Mouse (Mus musculus): ENCODE measurements around the gene Polr2l. TPM values are rescaled to one million over a fixed set of nuclear protein-coding genes. Genes with fewer than 3 reads are reported as not detected.

Gene Polr2l
- 10 to 100 TPM; 16.3 to 17.3 TPM for total RNA-seq (2023)

GRCm38 (mm10) chr7:141475011-141475804 is at the start of gene Polr2l, which contains the start of gene Tspan4:
Polr2l (minus strand) TSS chr7:141475132.
Tspan4 (plus strand) TSS chr7:141475240.

GRCm38 (mm10) chr7:141467230-141468030 is 7.5 kb downstream of the Polr2l start, which contains the start of gene Cd151:
Cd151 (plus strand) TSS chr7:141467392.

GRCm38 (mm10) chr7:141460391-141461113 is 14.4 kb downstream of the Polr2l start, which contains the start of gene Cracr2b:
Cracr2b (plus strand) TSS chr7:141461094.

GRCm38 (mm10) chr7:141454967-141455551 is 19.9 kb downstream of the Polr2l start, which contains the start of gene Pnpla2:
Pnpla2 (plus strand) TSS chr7:141455198.

GRCm38 (mm10) chr7:141447110-141447991 is 27.6 kb downstream of the Polr2l start, which contains the start of gene Rplp2:
Rplp2 (plus strand) TSS chr7:141447370.

GRCm38 (mm10) chr7:141443828-141444237 is 31.1 kb downstream of the Polr2l start, which contains the start of gene Pidd1:
Pidd1 (minus strand) TSS chr7:141444025.

GRCm38 (mm10) chr7:141437178-141438120 is 37.5 kb downstream of the Polr2l start, which contains the start of gene Slc25a22:
Slc25a22 (minus strand) TSS chr7:141437892.

GRCm38 (mm10) chr7:141429310-141429709 is 45.6 kb downstream of the Polr2l start, which contains the start of gene Cend1:
Cend1 (minus strand) TSS chr7:141429491.

Other genes with a start within 250 kb of the Polr2l start
- 100 to 1,000 TPM; 109 to 116 TPM for gene Phrf1, start 246.3 kb downstream of the Polr2l start, total RNA-seq (2023)
- gene Irf7, start 208.7 kb downstream of the Polr2l start, total RNA-seq (2023), result 100 to 1,000 TPM; 105 to 145 TPM
- not detected for gene Cdhr5, start 198.3 kb downstream of the Polr2l start, total RNA-seq (2023)
- not detected for gene Sct, start 196.0 kb downstream of the Polr2l start, total RNA-seq (2023)
- gene Drd4, start 183.1 kb downstream of the Polr2l start, total RNA-seq (2023), result not detected
- 10 to 100 TPM; 30.2 to 30.5 TPM for gene Deaf1, start 147.4 kb downstream of the Polr2l start, total RNA-seq (2023)
- 1 to 10 TPM; 5.4 to 7.1 TPM for gene Tmem80, start 147.4 kb downstream of the Polr2l start, total RNA-seq (2023)
- not detected for gene Eps8l2, start 136.3 kb downstream of the Polr2l start, total RNA-seq (2023)
- gene Taldo1, start 82.9 kb downstream of the Polr2l start, total RNA-seq (2023), result 100 to 1,000 TPM; 469 to 488 TPM
- 10 to 100 TPM; 28.9 to 32.7 TPM for gene Gatd1, start 61.0 kb downstream of the Polr2l start, total RNA-seq (2023)
- gene Cend1, start 45.6 kb downstream of the Polr2l start, total RNA-seq (2023), result not detected
- gene Slc25a22, start 37.2 kb downstream of the Polr2l start, total RNA-seq (2023), result 10 to 100 TPM; 34.3 to 35.9 TPM
- gene Pidd1, start 31.1 kb downstream of the Polr2l start, total RNA-seq (2023), result 1 to 10 TPM; 2.6 to 3.8 TPM
- gene Rplp2, start 27.8 kb downstream of the Polr2l start, total RNA-seq (2023), result 1,000 to 10,000 TPM; 1,146 to 1,432 TPM
- 100 to 1,000 TPM; 126 to 136 TPM for gene Pnpla2, start 19.9 kb downstream of the Polr2l start, total RNA-seq (2023)
- gene Cracr2b, start 14.0 kb downstream of the Polr2l start, total RNA-seq (2023), result 10 to 100 TPM; 15.0 to 17.3 TPM
- gene Cd151, start 7.7 kb downstream of the Polr2l start, total RNA-seq (2023), result 10 to 100 TPM; 17.8 to 21.7 TPM
- gene Tspan4, start 108 bp upstream of the Polr2l start, total RNA-seq (2023), result 10 to 100 TPM; 34.5 to 39.3 TPM
- 10 to 100 TPM; 31.4 to 38.5 TPM for gene Chid1, start 64.7 kb upstream of the Polr2l start, total RNA-seq (2023)
- 100 to 1,000 TPM; 129 to 148 TPM for gene Ap2a2, start 87.0 kb upstream of the Polr2l start, total RNA-seq (2023)
- not detected for gene Muc6, start 180.2 kb upstream of the Polr2l start, total RNA-seq (2023)
- under 1 TPM; 0.63 to 0.70 TPM for gene Muc2, start 215.2 kb upstream of the Polr2l start, total RNA-seq (2023)